Mouse (Mus musculus): ENCODE results near the gene Spock1. TPM values are rescaled to one million over a fixed set of nuclear protein-coding genes. Genes with fewer than 3 reads are reported as not detected.

Gene Spock1
- total and polyA plus RNA-seq, 3 experiments, result 6.2 to 12.2 (median 8.0) TPM

- no peak for DNase-seq
Measured at GRCm38 (mm10) chr13:57726654-57727053, 181.5 kb downstream of the Spock1 start.

GRCm38 (mm10) chr13:57722329-57722936, 185.7 kb downstream of the Spock1 start:
- DNase-seq, result no peak

GRCm38 (mm10) chr13:57721524-57722279, 186.4 kb downstream of the Spock1 start:
- DNase-seq, result no peak

DNA sequence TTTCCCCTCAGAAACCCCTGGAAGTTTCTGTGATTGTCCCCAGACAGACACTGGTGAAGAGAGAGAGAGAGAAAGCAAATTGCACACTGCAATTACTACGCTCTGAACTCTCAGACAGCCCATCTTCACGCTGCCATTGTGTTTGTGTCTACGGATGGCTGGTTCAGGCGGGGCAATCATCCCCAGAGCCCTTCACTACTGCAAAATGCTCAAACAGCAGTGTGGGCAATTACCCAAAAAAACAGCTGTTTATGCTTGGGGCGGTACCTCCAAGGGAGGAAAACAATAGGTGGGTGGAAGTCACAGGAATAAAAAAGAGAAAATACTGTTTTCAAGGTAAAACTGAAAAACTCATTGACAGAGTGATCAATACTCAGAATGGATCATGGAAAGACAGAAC, 190.0 kb downstream of the Spock1 start:
- no peak for DNase-seq

DNA sequence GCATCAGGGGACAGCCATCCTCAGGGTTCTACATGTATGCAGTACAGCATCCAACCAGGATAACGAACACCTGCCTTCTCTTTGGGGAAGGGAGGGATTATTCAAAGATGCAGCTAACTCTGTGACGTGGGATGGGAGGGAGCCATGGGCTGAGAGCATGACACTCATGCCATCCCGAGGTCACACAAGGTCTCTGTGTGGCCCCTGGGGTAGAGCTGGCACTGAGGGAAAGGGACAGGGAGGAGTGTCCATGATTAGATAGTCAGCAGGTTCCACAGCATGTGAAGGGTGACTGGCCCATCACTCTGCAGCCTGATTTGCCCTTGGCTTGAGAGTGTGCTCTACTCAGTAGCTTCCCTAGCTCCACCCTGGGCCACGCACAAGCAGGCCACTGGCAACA, 195.2 kb downstream of the Spock1 start:
- DNase-seq, result no peak

DNA sequence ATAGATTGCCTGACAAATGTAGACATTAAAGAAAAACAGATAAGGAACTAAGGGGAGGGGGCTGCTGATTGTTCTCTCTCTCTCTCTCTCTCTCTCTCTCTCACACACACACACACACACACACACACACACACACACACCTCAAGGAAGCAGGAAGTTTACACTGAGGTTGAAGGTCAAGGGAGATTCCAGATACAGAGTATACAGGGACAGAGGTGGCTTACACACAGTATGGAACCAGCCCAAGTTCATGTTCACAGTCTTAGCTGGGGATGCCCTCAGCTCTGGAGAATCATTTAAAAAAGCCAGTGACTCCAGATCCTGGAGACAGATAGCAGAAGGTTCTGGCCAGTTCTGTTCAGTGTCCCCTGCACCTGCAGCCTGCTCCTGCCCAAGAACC, 199.7 kb downstream of the Spock1 start:
- no peak for DNase-seq

GRCm38 (mm10) chr13:57702966-57703365, 205.2 kb downstream of the Spock1 start:
- DNase-seq, result no peak

- no peak for DNase-seq
Measured at GRCm38 (mm10) chr13:57696685-57697084, 211.4 kb downstream of the Spock1 start.

DNA sequence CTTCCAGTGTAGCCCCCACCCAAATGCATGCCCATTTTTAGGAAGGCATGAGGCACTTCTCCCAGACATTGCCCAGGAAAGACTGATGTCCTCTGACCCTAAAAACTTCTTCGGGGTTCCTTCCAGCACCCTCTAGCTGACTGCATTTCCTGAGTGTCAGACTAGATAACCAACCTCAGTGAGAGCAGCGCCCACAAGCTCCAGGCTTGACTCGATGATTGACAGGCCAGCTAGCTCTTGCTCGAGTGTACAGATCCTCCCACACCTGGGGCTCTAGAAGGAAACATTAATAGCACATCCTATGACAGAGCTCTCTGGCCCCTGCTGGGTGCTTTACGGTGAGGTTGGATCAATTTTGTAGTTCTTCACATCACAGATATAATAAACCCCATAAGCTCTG, 219.2 kb downstream of the Spock1 start:
- DNase-seq, result no peak

GRCm38 (mm10) chr13:57686437-57686836, 221.7 kb downstream of the Spock1 start:
- no peak for DNase-seq

DNA sequence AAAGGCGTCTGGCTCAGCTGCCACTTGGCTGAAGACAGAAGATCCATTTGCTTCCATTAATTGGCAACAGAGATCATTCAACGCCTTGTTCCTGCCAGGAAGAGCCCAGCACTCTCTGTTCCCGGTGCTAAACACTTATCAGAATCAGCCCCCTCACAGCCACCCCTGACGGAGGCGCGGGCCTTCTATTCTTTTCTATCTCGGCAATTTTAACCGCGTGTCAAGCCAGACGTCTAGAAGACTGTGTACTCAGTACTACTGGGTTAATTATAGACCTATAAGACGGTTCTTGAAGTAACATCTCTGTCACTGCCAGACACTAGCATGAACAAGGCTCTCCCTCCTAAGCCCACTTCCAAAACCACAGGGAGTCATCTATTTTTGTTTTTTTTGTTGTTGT, 222.9 kb downstream of the Spock1 start:
- no peak for DNase-seq

GRCm38 (mm10) chr13:57679591-57679990, 228.5 kb downstream of the Spock1 start:
- DNase-seq, result peak; percentile 48

DNA sequence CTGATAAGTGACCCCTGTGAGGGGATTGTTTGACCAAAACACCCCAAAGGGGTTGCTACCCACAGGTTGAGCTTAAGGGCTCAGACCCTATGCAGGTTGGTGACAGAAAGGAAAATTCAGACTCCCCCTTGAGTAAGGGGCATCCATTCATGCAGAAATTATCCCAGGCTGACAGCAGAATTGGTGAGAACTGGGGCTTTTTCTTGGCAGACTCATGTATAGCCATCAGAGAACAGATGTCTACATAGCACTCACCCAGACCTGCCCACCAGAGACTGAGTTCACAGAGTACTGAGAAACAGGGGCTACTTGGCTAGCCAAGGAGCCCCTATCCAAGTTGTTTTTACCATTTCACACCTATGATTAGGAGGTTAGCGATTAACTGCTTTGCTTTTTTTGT, 231.3 kb downstream of the Spock1 start:
- DNase-seq, result no peak

- no peak for DNase-seq
Measured at GRCm38 (mm10) chr13:57673399-57673798, 234.7 kb downstream of the Spock1 start.

GRCm38 (mm10) chr13:57672762-57673161, 235.4 kb downstream of the Spock1 start:
- DNase-seq, result no peak

DNA sequence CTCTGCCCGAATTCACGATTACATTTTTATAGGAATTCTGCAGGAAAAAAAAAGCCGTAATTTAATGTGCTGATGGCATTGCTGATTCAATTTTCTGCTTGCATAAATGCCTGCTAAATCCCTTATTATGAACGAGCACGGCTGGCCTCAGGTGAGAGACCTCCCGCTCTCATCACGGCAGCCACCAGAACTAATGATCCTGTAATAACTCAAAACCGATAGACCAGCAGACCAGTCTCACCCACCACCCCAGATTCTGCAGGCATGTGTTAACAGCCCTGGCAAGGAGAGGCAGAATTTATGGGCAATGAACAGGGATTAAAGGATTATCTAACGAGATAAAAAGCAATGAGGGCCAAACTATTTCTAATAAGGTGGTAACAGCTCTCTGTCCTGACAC, 236.2 kb downstream of the Spock1 start:
- DNase-seq, result no peak

GRCm38 (mm10) chr13:57671322-57671721, 236.8 kb downstream of the Spock1 start:
- no peak for DNase-seq

- no peak for DNase-seq
Measured at GRCm38 (mm10) chr13:57667621-57668020, 240.5 kb downstream of the Spock1 start.

DNA sequence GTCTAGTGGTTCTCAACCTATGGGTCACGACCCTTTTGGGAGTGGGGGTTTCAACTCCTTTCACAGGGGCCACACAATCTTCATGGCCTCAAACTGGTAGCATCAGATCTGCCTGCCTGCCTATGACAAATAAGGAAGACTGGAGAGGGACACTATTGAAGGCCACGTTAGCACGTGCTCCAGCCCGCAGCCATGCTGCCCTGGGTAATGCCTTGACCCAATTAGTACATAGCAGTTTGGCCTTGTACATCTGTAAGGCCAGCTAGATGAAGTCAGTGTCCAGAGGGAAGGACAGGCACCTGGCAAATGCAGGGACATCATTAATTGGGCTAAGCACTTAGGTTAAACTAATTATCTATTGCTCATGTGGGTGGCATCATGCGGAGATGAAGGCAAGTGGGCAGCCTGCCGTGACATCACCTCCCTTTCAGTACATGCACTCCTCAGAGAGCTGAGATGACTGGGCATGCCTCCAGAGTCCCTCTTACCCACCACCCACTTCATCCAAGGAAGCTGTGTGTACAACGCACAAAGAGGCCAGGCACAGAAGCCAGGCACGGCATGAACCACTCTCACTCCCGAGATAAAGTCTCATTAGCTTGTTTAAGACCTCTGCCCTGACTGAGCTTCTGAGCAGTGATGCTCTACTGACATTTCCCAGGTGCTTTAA, 241.8 kb downstream of the Spock1 start:
- peak; percentile 45 for DNase-seq

- no peak for DNase-seq
Measured at GRCm38 (mm10) chr13:57662554-57662953, 245.6 kb downstream of the Spock1 start.

DNA sequence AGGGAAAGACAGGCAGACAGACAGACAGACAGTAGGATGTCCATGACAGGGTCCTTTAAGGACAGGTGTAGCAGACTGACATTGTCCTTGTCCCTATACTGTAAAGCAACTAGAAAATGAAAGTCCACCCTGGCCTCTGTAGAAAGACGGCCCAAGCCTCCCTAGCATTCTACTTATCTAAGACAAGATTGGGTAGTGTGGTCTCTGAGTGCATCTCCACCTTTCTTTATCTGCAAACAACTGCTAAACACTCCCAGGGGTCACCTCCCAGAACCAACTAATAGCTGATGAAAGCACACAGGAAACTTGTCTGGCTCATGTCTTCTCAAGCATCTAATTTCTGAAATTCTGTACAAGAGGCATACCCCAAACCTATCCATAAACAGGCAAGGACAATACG, 247.6 kb downstream of the Spock1 start:
- no peak for DNase-seq

- DNase-seq, result peak; percentile 29
Measured at GRCm38 (mm10) chr13:57659872-57660271, 248.3 kb downstream of the Spock1 start.

DNA sequence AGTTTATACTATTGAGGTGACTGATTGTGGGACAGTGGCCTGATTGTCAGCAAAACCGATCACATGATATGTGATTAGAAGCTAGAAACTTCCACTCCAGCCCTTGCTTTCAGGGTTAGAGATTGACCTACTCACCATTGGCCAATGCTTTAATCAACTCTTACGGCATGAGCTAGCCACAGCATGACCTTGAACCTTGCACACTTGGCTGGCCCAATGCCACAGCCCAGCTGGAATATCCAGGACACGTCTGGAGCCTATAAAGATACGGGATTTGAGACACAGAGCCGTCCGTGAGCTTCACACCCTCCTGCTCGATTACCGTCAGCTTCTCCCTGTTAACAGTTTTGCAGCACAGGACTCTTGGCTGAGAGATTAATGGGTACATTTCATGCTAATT, 251.5 kb downstream of the Spock1 start:
- peak; percentile 79 for DNase-seq

Data from adrenal gland, adult 2 months (tissue).